Mouse (Mus musculus) thymus, adult 2 months (tissue): Measurements from ENCODE around the gene Trib2.

Experiments used
- CTCF ChIP-seq: fragments of 200-500 bp; IDR thresholded peaks from 2 replicates; pipeline ENCODE4 v1.5.1; 2012; ENCODE audit warnings: mild to moderate bottlenecking, control low read depth, low read length, moderate library complexity, borderline replicate concordance; ENCODE audit not compliant: control insufficient read depth, poor library complexity, insufficient read depth; ENCODE audit errors: extremely low read depth
- POLR2A ChIP-seq: fragments of 200-500 bp; IDR thresholded peaks from 2 replicates; pipeline ENCODE4 v1.6.1; 2012; ENCODE audit warnings: mild to moderate bottlenecking, low read length, control low read depth, moderate library complexity; ENCODE audit not compliant: control insufficient read depth, poor library complexity, insufficient read depth; ENCODE audit errors: extremely low read depth

GRCm38 (mm10) chr12:15765996-15766395 is 50.7 kb downstream of the Trib2 start:
- no peak for TF ChIP-seq CTCF
- TF ChIP-seq POLR2A = no peak
